Mouse (Mus musculus) MEL (cell line): ENCODE data around the gene Ptpn1. TPM values are rescaled to one million over a fixed set of nuclear protein-coding genes. Genes with fewer than 3 reads are reported as not detected.

Experiments
- DNase-seq: peaks from one replicate; pipeline ENCODE4 v3.0.0; 2011; ENCODE audit warnings: low read depth, low spot score
- H3K27ac ChIP-seq: 2 replicates; pipeline ENCODE4 v1.5.1; 2012; ENCODE audit warnings: low read depth, mild to moderate bottlenecking, control low read depth, low read length, moderate library complexity; ENCODE audit not compliant: control insufficient read depth
- H3K27me3 ChIP-seq, 2 experiments: fragments of 150-350 bp in 1 of 2; sonication (generic) in 1 of 2; 2 replicates each; pipeline ENCODE4 v1.6.1; 2012; ENCODE audit warnings: low read length in 2 of 2, mild to moderate bottlenecking in 2 of 2, improper control_type of control experiment in 1 of 2, moderate library complexity in 1 of 2; ENCODE audit not compliant: insufficient read depth in 2 of 2, control insufficient read depth in 1 of 2
- H3K36me3 ChIP-seq, 2 experiments: 2 replicates each; pipeline ENCODE4 v1.6.1; 2012 to 2014; ENCODE audit warnings: low read length in 2 of 2, improper control_type of control experiment in 1 of 2, inconsistent platforms in 1 of 2, mild to moderate bottlenecking in 1 of 2; ENCODE audit not compliant: insufficient read depth in 2 of 2, control insufficient read depth in 1 of 2
- H3K4me1 ChIP-seq, 2 experiments: fragments of 150-350 bp in 1 of 2; sonication (generic) in 1 of 2; 2 replicates each; pipeline ENCODE4 v1.6.1; 2012; ENCODE audit warnings: low read length in 2 of 2, improper control_type of control experiment in 1 of 2, mild to moderate bottlenecking in 1 of 2; ENCODE audit not compliant: insufficient read depth in 2 of 2, control insufficient read depth in 1 of 2
- H3K4me3 ChIP-seq, 2 experiments: fragments of 150-350 bp in 1 of 2; sonication (generic) in 1 of 2; 2 replicates each; pipeline ENCODE4 v1.5.1; 2012; ENCODE audit warnings: low read depth in 2 of 2, low read length in 2 of 2, mild to moderate bottlenecking in 2 of 2, moderate library complexity in 2 of 2, control low read depth in 1 of 2, improper control_type of control experiment in 1 of 2; ENCODE audit not compliant: control insufficient read depth in 1 of 2, insufficient read depth in 1 of 2
- H3K79me2 ChIP-seq: 2 replicates; pipeline ENCODE4 v1.6.1; 2012; ENCODE audit warnings: mild to moderate bottlenecking, low read length, moderate library complexity; ENCODE audit not compliant: control insufficient read depth, poor library complexity, insufficient read depth
- H3K9ac ChIP-seq: 2 replicates; pipeline ENCODE4 v1.6.1; 2012; ENCODE audit warnings: low read depth, mild to moderate bottlenecking, control low read depth, low read length, moderate library complexity; ENCODE audit not compliant: control insufficient read depth, poor library complexity, severe bottlenecking
- H3K9me3 ChIP-seq: fragments of 150-350 bp; sonication (generic); replicated peaks from 2 replicates; pipeline ENCODE4 v1.6.1; 2012; ENCODE audit warnings: mild to moderate bottlenecking, low read length, improper control_type of control experiment, moderate library complexity; ENCODE audit not compliant: insufficient read depth
- BHLHE40 ChIP-seq: IDR thresholded peaks from 2 replicates; pipeline ENCODE4 v1.6.1; 2012; ENCODE audit warnings: low read depth, mild to moderate bottlenecking, inconsistent platforms, low read length, improper control_type of control experiment, borderline replicate concordance
- CHD1 ChIP-seq: IDR thresholded peaks from 2 replicates; pipeline ENCODE4 v1.6.1; 2012; ENCODE audit warnings: low read depth, mild to moderate bottlenecking, inconsistent platforms, low read length, improper control_type of control experiment
- CHD2 ChIP-seq: IDR thresholded peaks from 2 replicates; pipeline ENCODE4 v1.6.1; 2011; ENCODE audit warnings: low read length, improper control_type of control experiment
- CTCF ChIP-seq, 3 experiments: IDR thresholded peaks in 2 of 3; conservative IDR thresholded peaks in 1 of 3; 2 replicates each; pipeline ENCODE4 v1.5.1; 2011 to 2012; ENCODE audit warnings: low read length in 3 of 3, low read depth in 2 of 3, mild to moderate bottlenecking in 2 of 3, improper control_type of control experiment in 1 of 3, inconsistent platforms in 1 of 3, mixed read lengths in 1 of 3, moderate library complexity in 1 of 3; ENCODE audit not compliant: control insufficient read depth in 1 of 3, insufficient read depth in 1 of 3, poor library complexity in 1 of 3, severe bottlenecking in 1 of 3
- E2F4 ChIP-seq: IDR thresholded peaks from 2 replicates; pipeline ENCODE4 v1.6.1; 2011; ENCODE audit warnings: low read depth, low read length, improper control_type of control experiment, borderline replicate concordance
- ELF1 ChIP-seq: IDR thresholded peaks from 2 replicates; pipeline ENCODE4 v1.6.1; 2014; ENCODE audit warnings: low read depth, mild to moderate bottlenecking, inconsistent platforms, low read length, improper control_type of control experiment, moderate library complexity
- EP300 ChIP-seq, 2 experiments: IDR thresholded peaks; 2 replicates each; pipeline ENCODE4 v1.6.1; 2011; ENCODE audit warnings: improper control_type of control experiment in 2 of 2, low read length in 2 of 2, low read depth in 1 of 2, mild to moderate bottlenecking in 1 of 2
- ETS1 ChIP-seq: IDR thresholded peaks from 2 replicates; pipeline ENCODE4 v1.6.1; 2012; ENCODE audit warnings: low read depth, mild to moderate bottlenecking, inconsistent platforms, low read length, improper control_type of control experiment, moderate library complexity
- GABPA ChIP-seq: IDR thresholded peaks from 2 replicates; pipeline ENCODE4 v1.6.1; 2012; ENCODE audit warnings: low read depth, mild to moderate bottlenecking, inconsistent platforms, low read length, improper control_type of control experiment, moderate library complexity
- GATA1 ChIP-seq: IDR thresholded peaks from 2 replicates; pipeline ENCODE4 v1.6.1; 2011; ENCODE audit warnings: low read depth, low read length, improper control_type of control experiment
- HCFC1 ChIP-seq: IDR thresholded peaks from 2 replicates; pipeline ENCODE4 v1.6.1; 2012; ENCODE audit warnings: low read depth, mild to moderate bottlenecking, inconsistent platforms, low read length, improper control_type of control experiment, moderate library complexity
- JUND ChIP-seq: IDR thresholded peaks from 2 replicates; pipeline ENCODE4 v1.6.1; 2011; ENCODE audit warnings: low read depth, mild to moderate bottlenecking, improper control_type of control experiment, low read length
- KAT2A ChIP-seq: conservative IDR thresholded peaks from 2 replicates; pipeline ENCODE4 v1.6.1; 2012; ENCODE audit warnings: low read depth, low read length, improper control_type of control experiment, inconsistent platforms
- MAFK ChIP-seq: IDR thresholded peaks from 2 replicates; pipeline ENCODE4 v1.6.1; 2011; ENCODE audit warnings: low read depth, mild to moderate bottlenecking, low read length, improper control_type of control experiment, borderline replicate concordance
- MAX ChIP-seq: IDR thresholded peaks from 2 replicates; pipeline ENCODE4 v1.6.1; 2011; ENCODE audit warnings: low read length, improper control_type of control experiment
- MXI1 ChIP-seq: IDR thresholded peaks from 2 replicates; pipeline ENCODE4 v1.6.1; 2011; ENCODE audit warnings: mild to moderate bottlenecking, low read depth, low read length, improper control_type of control experiment
- MYB ChIP-seq: IDR thresholded peaks from 2 replicates; pipeline ENCODE4 v1.6.1; 2011; ENCODE audit warnings: mild to moderate bottlenecking, low read depth, low read length, improper control_type of control experiment
- MYC ChIP-seq: IDR thresholded peaks from 2 replicates; pipeline ENCODE4 v1.6.1; 2011; ENCODE audit warnings: low read depth, mild to moderate bottlenecking, low read length, improper control_type of control experiment, moderate library complexity
- NELFE ChIP-seq: IDR thresholded peaks from 2 replicates; pipeline ENCODE4 v1.6.1; 2011; ENCODE audit warnings: low read depth, low read length, improper control_type of control experiment
- NRF1 ChIP-seq: IDR thresholded peaks from 2 replicates; pipeline ENCODE4 v1.6.1; 2014; ENCODE audit warnings: low read depth, mild to moderate bottlenecking, inconsistent platforms, low read length, improper control_type of control experiment, moderate library complexity; ENCODE audit not compliant: poor library complexity, insufficient read depth, severe bottlenecking
- POLR2A ChIP-seq, 2 experiments: IDR thresholded peaks; 2 replicates each; pipeline ENCODE4 v1.6.1; 2011 to 2012; ENCODE audit warnings: low read length in 2 of 2, mild to moderate bottlenecking in 2 of 2, control low read depth in 1 of 2, improper control_type of control experiment in 1 of 2, low read depth in 1 of 2, moderate library complexity in 1 of 2; ENCODE audit not compliant: control insufficient read depth in 1 of 2, insufficient read depth in 1 of 2, poor library complexity in 1 of 2
- POLR2AphosphoS2 ChIP-seq: IDR thresholded peaks from 2 replicates; pipeline ENCODE4 v1.6.1; 2011; ENCODE audit warnings: low read length, improper control_type of control experiment
- POLR2AphosphoS5 ChIP-seq: IDR thresholded peaks from 2 replicates; pipeline ENCODE4 v1.6.1; 2012; ENCODE audit warnings: low read depth, borderline replicate concordance, mild to moderate bottlenecking, inconsistent platforms, low read length, moderate library complexity, mixed read lengths
- RAD21 ChIP-seq: IDR thresholded peaks from 2 replicates; pipeline ENCODE4 v1.6.1; 2011; ENCODE audit warnings: mild to moderate bottlenecking, low read depth, low read length, improper control_type of control experiment
- RCOR1 ChIP-seq: IDR thresholded peaks from 2 replicates; pipeline ENCODE4 v1.6.1; 2012; ENCODE audit warnings: low read depth, mild to moderate bottlenecking, inconsistent platforms, low read length, improper control_type of control experiment
- SIN3A ChIP-seq: IDR thresholded peaks from 2 replicates; pipeline ENCODE4 v1.6.1; 2012; ENCODE audit warnings: low read length, improper control_type of control experiment, inconsistent platforms
- SMC3 ChIP-seq: IDR thresholded peaks from 2 replicates; pipeline ENCODE4 v1.6.1; 2011; ENCODE audit warnings: low read depth, low read length, improper control_type of control experiment
- TAL1 ChIP-seq: IDR thresholded peaks from 2 replicates; pipeline ENCODE4 v1.6.1; 2012; ENCODE audit warnings: mild to moderate bottlenecking, inconsistent platforms, low read length, moderate library complexity, mixed read lengths
- TBP ChIP-seq: IDR thresholded peaks from 2 replicates; pipeline ENCODE4 v1.8.0; 2011; ENCODE audit warnings: low read depth, low read length, improper control_type of control experiment
- TCF12 ChIP-seq: IDR thresholded peaks from 2 replicates; pipeline ENCODE4 v1.6.1; 2014; ENCODE audit warnings: low read depth, mild to moderate bottlenecking, inconsistent platforms, low read length, improper control_type of control experiment, moderate library complexity
- UBTF ChIP-seq: IDR thresholded peaks from 2 replicates; pipeline ENCODE4 v1.6.1; 2012; ENCODE audit warnings: low read depth, mild to moderate bottlenecking, inconsistent platforms, low read length, improper control_type of control experiment, moderate library complexity, borderline replicate concordance; ENCODE audit not compliant: insufficient read depth
- USF1 ChIP-seq: IDR thresholded peaks from 2 replicates; pipeline ENCODE4 v1.6.1; 2014; ENCODE audit warnings: low read depth, mild to moderate bottlenecking, inconsistent platforms, low read length, improper control_type of control experiment, moderate library complexity
- USF2 ChIP-seq, 2 experiments: IDR thresholded peaks; 2 replicates each; pipeline ENCODE4 v1.6.1; 2011 to 2012; ENCODE audit warnings: improper control_type of control experiment in 2 of 2, low read length in 2 of 2, borderline replicate concordance in 1 of 2, inconsistent platforms in 1 of 2, low read depth in 1 of 2, mild to moderate bottlenecking in 1 of 2; ENCODE audit not compliant: insufficient read depth in 1 of 2
- ZC3H11A ChIP-seq: IDR thresholded peaks from 2 replicates; pipeline ENCODE4 v1.6.1; 2012; ENCODE audit warnings: low read depth, mild to moderate bottlenecking, inconsistent platforms, low read length, improper control_type of control experiment
- ZKSCAN1 ChIP-seq: IDR thresholded peaks from 2 replicates; pipeline ENCODE4 v1.6.1; 2012; ENCODE audit warnings: low read depth, mild to moderate bottlenecking, inconsistent platforms, low read length, improper control_type of control experiment, moderate library complexity
- ZMIZ1 ChIP-seq: IDR thresholded peaks from 2 replicates; pipeline ENCODE4 v1.6.1; 2012; ENCODE audit warnings: low read depth, mild to moderate bottlenecking, inconsistent platforms, low read length, improper control_type of control experiment, moderate library complexity
- ZNF384 ChIP-seq: IDR thresholded peaks from 2 replicates; pipeline ENCODE4 v1.6.1; 2012; ENCODE audit warnings: low read depth, mild to moderate bottlenecking, inconsistent platforms, low read length, improper control_type of control experiment
- polyA plus RNA-seq, 2 experiments: library from polyadenylated mRNA; stranded (reverse) in 1 of 2; unstranded in 1 of 2; fragments of >175 nt in 1 of 2; fragments of >200 nt in 1 of 2; gene quantifications; 2 replicates each; pipeline versions ENCODE4 v1.2.1 to v1.2.4; 2012; ENCODE audit warnings: low replicate concordance in 2 of 2, low read depth in 1 of 2; ENCODE audit not compliant: insufficient read length in 2 of 2, insufficient read depth in 1 of 2, missing spikeins in 1 of 2
- total RNA-seq: library from RNA; depleted of rRNA; stranded (reverse); fragments of 300-350 nt; gene quantifications from 2 replicates; pipeline ENCODE4 v1.2.3, GENCODE M21; 2012

Ptpn1 gene
- total and polyA plus RNA-seq, 3 experiments = 55.3 to 62.9 TPM; not detected in 1

- Histone ChIP-seq H3K4me3 (no peak overlapping the region), H3K9me3 (no peaks in the 10 kb centered on the region), H3K4me1 (peaks cover 0 to 2% of the 10 kb centered on the region in 2 experiments; a peak in 1 of 4 replicates), H3K79me2 (no peaks in the 10 kb centered on the region), H3K27me3 (peaks cover 0 to 4% of the 10 kb centered on the region in 2 experiments; a peak in 1 of 4 replicates), H3K27ac (no peak overlapping the region), H3K36me3 (no peaks in the 10 kb centered on the region), H3K9ac (no peak overlapping the region)
- peak; percentile 81 for DNase-seq
- TF ChIP-seq TAL1 (no peak), CTCF (IDR thresholded peaks at IDR 0.05 in 2 of 3, conservative IDR thresholded peaks at IDR 0.05 in 1 of 3; ENCODE audit: control insufficient read depth in 1 of 3, insufficient read depth in 1 of 3, low read depth in 2 of 3, low read length in 3 of 3, poor library complexity in 1 of 3, severe bottlenecking in 1 of 3) (peak; percentile 76 to 99 (median 87)), TCF12 (0 out of 2 replicates have a peak, but pooled peaks have one; percentile 10), MYC (0 out of 2 replicates have a peak, but pooled peaks have one; percentile 39), UBTF (no peak), ZNF384 (peak; percentile 43; the same call in 1 of the 2 replicates), ELF1 (0 out of 2 replicates have a peak, but pooled peaks have one; percentile 37), KAT2A (no peak), GATA1 (no peak), POLR2A (IDR thresholded peaks at IDR 0.05; ENCODE audit: control insufficient read depth in 1 of 2, insufficient read depth in 1 of 2, low read depth in 1 of 2, low read length in 2 of 2, poor library complexity in 1 of 2) (no peak), TBP (no peak), MXI1 (0 out of 2 replicates have a peak, but pooled peaks have one; percentile 43), HCFC1 (0 out of 2 replicates have a peak, but pooled peaks have one; percentile 28), NRF1 (no peak), POLR2AphosphoS2 (no peak), E2F4 (no peak), RAD21 (peak; percentile 89), EP300 (IDR thresholded peaks at IDR 0.05; ENCODE audit: low read depth in 1 of 2, low read length in 2 of 2) (0 out of 4 replicates have a peak, but pooled peaks of 1 of the 2 experiments have one; percentile 15), USF2 (IDR thresholded peaks at IDR 0.05; ENCODE audit: borderline replicate concordance in 1 of 2, insufficient read depth in 1 of 2, low read depth in 1 of 2, low read length in 2 of 2) (no peak), GABPA (no peak), SIN3A (peak; percentile 64), USF1 (no peak), RCOR1 (no peak), POLR2AphosphoS5 (no peak), ZMIZ1 (no peak), JUND (no peak), ZKSCAN1 (no peak), MAFK (0 out of 2 replicates have a peak, but pooled peaks have one; percentile 31), CHD2 (no peak), SMC3 (peak; percentile 93), NELFE (no peak; the same call in 1 of the 2 replicates), ETS1 (no peak), CHD1 (no peak), MYB (no peak), MAX (no peak), ZC3H11A (peak; percentile 94), BHLHE40 (0 out of 2 replicates have a peak, but pooled peaks have one; percentile 39)
Measured at GRCm38 (mm10) chr2:167894948-167895372, 36.9 kb upstream of the Ptpn1 start.
